Mouse (Mus musculus) embryonic facial prominence, embryonic 10.5 days (tissue): ENCODE data around the gene Nagk. TPM values are rescaled to one million over a fixed set of nuclear protein-coding genes. Genes with fewer than 3 reads are reported as not detected.

Experiments used
- DNase-seq: peaks from one replicate; pipeline ENCODE4 v3.0.0-alpha.2; 2017; ENCODE audit warnings: low spot score
- H3K27ac ChIP-seq: fragments of 300-500 bp; sonication (generic); replicated peaks from 2 replicates; pipeline ENCODE4 v1.5.1; 2016; ENCODE audit warnings: mild to moderate bottlenecking
- H3K27me3 ChIP-seq: fragments of 300-500 bp; sonication (generic); replicated peaks from 2 replicates; pipeline ENCODE4 v1.6.1; 2016; ENCODE audit warnings: low read depth, mild to moderate bottlenecking; ENCODE audit not compliant: poor library complexity, severe bottlenecking
- H3K36me3 ChIP-seq: fragments of 300-500 bp; sonication (generic); replicated peaks from 2 replicates; pipeline ENCODE4 v1.6.1; 2016; ENCODE audit warnings: mild to moderate bottlenecking, moderate library complexity
- H3K4me1 ChIP-seq: fragments of 300-500 bp; sonication (generic); 2 replicates; pipeline ENCODE4 v1.6.1; 2016
- H3K4me3 ChIP-seq: fragments of 300-500 bp; sonication (generic); 2 replicates; pipeline ENCODE4 v1.5.1; 2016; ENCODE audit warnings: mild to moderate bottlenecking, moderate library complexity
- H3K9me3 ChIP-seq: fragments of 300-500 bp; sonication (generic); 2 replicates; pipeline ENCODE4 v1.6.1; 2016; ENCODE audit warnings: mild to moderate bottlenecking
- WGBS: fragments of 180-500 bp; shearing (Covaris S2); methylation state at CpG from one replicate; pipeline ENCODE4 v1.1.7; 2016; 5-methylcytosine and 5-hydroxymethylcytosine counted together
- polyA plus RNA-seq: library from polyadenylated mRNA; unstranded; fragments of >200 nt; fragmentation: Nextera tagmentation; extraction: Ambion mirVana; gene quantifications from 2 replicates; pipeline ENCODE4 v1.2.1, GENCODE M21; 2016

Gene Nagk
- 22.1 and 26.8 TPM in 2 replicates for polyA plus RNA-seq

- H3K4me3 ChIP-seq: peak within 1 kb of the TSS; percentile 84
- H3K9me3 ChIP-seq: no peaks in the 10 kb centered on the region
- DNase-seq: peak; percentile 93
- H3K27me3 ChIP-seq: peaks cover 7% of the 10 kb centered on the region; the same call in 1 of the 2 replicates
- peaks cover 16% of the 10 kb centered on the region for H3K4me1 ChIP-seq
- H3K27ac ChIP-seq: peak within 1 kb of the TSS; percentile 94
- under 1% methylated on average over 43 of the region's 43 CpGs for WGBS
- peaks cover 5% of the 10 kb centered on the region; the same call in 1 of the 2 replicates for H3K36me3 ChIP-seq
Measured at GRCm38 (mm10) chr6:83794760-83795296, at the start of gene Nagk. TSS of gene Nagk (plus strand) at chr6:83794982.

DNA sequence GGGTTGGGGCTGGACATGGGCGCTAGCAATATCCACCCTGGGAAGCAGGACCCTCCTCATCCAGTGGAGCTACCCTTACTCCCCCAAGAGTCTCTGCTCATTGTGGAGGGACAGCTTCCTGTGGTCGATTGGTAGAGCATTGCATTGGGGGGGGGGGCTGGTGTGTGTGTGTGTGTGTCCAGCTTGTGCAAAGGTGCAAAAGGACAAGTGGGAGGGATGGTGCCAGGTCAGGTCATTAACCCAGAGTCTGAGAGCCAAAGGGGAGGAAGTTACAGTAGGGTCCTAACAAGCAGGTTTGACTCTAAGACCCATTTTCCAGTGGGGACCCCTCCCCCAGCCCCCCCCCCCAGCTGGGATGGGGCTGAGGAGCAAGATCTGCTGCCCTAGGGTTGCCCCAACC, 49.3 kb upstream of the Nagk start:
- Histone ChIP-seq H3K4me3 (no peak overlapping the region), H3K36me3 (no peaks in the 10 kb centered on the region), H3K27me3 (peaks cover 80% of the 10 kb centered on the region), H3K4me1 (peaks cover 50% of the 10 kb centered on the region), H3K9me3 (no peaks in the 10 kb centered on the region), H3K27ac (no peak overlapping the region)
- no peak for DNase-seq
- WGBS: 54% methylated on average over 2 of the region's 2 CpGs

DNA sequence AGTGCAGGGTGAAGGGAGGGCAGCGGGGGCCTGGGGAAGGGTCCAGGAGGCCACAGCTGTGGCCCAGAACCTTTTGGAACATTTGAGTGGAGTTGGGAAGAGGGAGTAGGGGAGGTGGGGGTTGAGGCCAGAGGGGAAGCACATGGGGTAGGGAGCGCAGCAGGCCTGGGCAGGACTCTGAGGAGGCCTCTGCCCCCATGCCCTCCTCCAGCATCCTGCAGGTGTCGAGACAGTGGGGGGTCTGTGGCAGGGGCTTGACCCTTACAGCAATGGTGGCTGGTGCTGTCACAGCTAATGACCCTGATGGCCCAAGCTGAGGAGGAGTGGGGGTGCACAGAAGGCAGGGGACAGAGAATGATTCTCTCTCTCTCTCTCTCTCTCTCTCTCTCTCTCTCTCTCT, 45.5 kb upstream of the Nagk start:
- H3K27ac ChIP-seq: no peak overlapping the region
- H3K4me1 ChIP-seq: peaks cover 50% of the 10 kb centered on the region
- WGBS: 40% methylated on average over 3 of the region's 3 CpGs
- H3K36me3 ChIP-seq: no peaks in the 10 kb centered on the region
- DNase-seq: peak; percentile 27
- H3K4me3 ChIP-seq: no peak overlapping the region
- peaks cover 92% of the 10 kb centered on the region for H3K27me3 ChIP-seq
- no peaks in the 10 kb centered on the region for H3K9me3 ChIP-seq

- Histone ChIP-seq H3K27me3 (peaks cover 92% of the 10 kb centered on the region), H3K9me3 (no peaks in the 10 kb centered on the region), H3K4me3 (no peak overlapping the region), H3K4me1 (peaks cover 41% of the 10 kb centered on the region), H3K27ac (no peak overlapping the region), H3K36me3 (no peaks in the 10 kb centered on the region)
- peak; percentile 75 for DNase-seq
- 7% methylated on average over 11 of the region's 11 CpGs for WGBS
Measured at GRCm38 (mm10) chr6:83750171-83750684, 44.6 kb upstream of the Nagk start.

DNA sequence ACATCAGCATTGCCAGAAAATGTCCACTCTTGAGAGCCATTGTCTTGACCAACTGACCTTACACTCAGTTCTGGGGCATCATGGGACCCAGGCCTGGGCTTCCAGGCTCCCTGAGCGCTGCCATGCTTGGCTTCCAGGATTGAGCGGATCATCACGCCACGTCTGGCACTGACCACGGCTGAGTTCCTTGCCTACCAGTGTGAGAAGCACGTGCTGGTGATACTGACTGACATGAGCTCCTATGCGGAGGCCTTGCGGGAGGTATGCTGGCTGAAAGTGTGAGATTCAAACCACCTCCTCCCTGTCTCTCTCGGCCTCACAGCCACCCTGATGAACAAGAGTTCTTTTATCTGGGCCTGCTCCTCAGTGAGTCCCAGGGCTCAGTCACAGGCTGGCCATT, 38.7 kb upstream of the Nagk start:
- H3K9me3 ChIP-seq: no peaks in the 10 kb centered on the region
- H3K4me3 ChIP-seq: no peak overlapping the region
- H3K36me3 ChIP-seq: no peaks in the 10 kb centered on the region
- H3K27ac ChIP-seq: no peak overlapping the region
- peaks cover 14% of the 10 kb centered on the region for H3K4me1 ChIP-seq
- H3K27me3 ChIP-seq: peaks cover 100% of the 10 kb centered on the region
- whole genome bisulfite sequencing: 72% methylated on average over 9 of the region's 9 CpGs
- no peak for DNase-seq

- H3K27ac ChIP-seq: no peak within 1 kb of the TSS
- H3K4me3 ChIP-seq: peak within 1 kb of the TSS; percentile 53
- no peak for DNase-seq
- H3K36me3 ChIP-seq: no peaks in the 10 kb centered on the region
- peaks cover 82% of the 10 kb centered on the region for H3K27me3 ChIP-seq
- H3K9me3 ChIP-seq: no peaks in the 10 kb centered on the region
- 23% methylated on average over 6 of the region's 6 CpGs for WGBS
- H3K4me1 ChIP-seq: peaks cover 21% of the 10 kb centered on the region
Measured at GRCm38 (mm10) chr6:83762344-83762743, 32.4 kb upstream of the Nagk start, which contains the start of gene Ankrd53. TSS of gene Ankrd53 (plus strand) at chr6:83762644.

GRCm38 (mm10) chr6:83762880-83763431, 31.8 kb upstream of the Nagk start:
- WGBS: 1% methylated on average over 35 of the region's 35 CpGs
- peak; percentile 58 for DNase-seq
- Histone ChIP-seq H3K4me3 (peak overlapping the region; percentile 53), H3K27me3 (peaks cover 76% of the 10 kb centered on the region), H3K9me3 (no peaks in the 10 kb centered on the region), H3K4me1 (peaks cover 18% of the 10 kb centered on the region), H3K36me3 (peaks cover 3% of the 10 kb centered on the region; the same call in 1 of the 2 replicates), H3K27ac (no peak overlapping the region)

GRCm38 (mm10) chr6:83766982-83767381, 27.8 kb upstream of the Nagk start:
- no peaks in the 10 kb centered on the region for H3K9me3 ChIP-seq
- peaks cover 14% of the 10 kb centered on the region for H3K4me1 ChIP-seq
- no peak overlapping the region for H3K27ac ChIP-seq
- no peak for DNase-seq
- no peak overlapping the region for H3K4me3 ChIP-seq
- 89% methylated on average over 3 of the region's 3 CpGs for WGBS
- peaks cover 42% of the 10 kb centered on the region for H3K36me3 ChIP-seq
- H3K27me3 ChIP-seq: peaks cover 36% of the 10 kb centered on the region

DNA sequence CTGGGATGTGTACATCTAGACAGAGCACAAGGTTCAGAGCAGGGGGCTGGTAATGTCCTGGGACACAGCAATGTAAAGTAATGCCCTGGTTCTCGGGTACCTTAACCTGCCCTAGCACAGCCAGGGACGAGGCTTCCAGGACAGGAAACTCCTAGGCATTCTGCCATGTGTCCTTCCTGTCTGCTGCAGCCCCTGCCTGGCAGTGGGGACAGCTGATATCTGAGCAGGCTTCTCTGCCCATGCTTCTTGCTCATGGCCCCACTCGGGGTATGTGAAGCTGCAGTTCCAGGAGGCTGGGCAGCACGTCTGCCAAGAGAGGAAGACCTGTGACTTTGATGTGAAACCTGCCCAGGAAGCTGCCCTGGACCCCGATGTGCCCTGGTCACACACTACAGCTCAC, 26.3 kb upstream of the Nagk start:
- peaks cover 20% of the 10 kb centered on the region for H3K27me3 ChIP-seq
- H3K27ac ChIP-seq: no peak overlapping the region
- peaks cover 4% of the 10 kb centered on the region for H3K4me1 ChIP-seq
- H3K4me3 ChIP-seq: no peak overlapping the region
- DNase-seq: no peak
- 83% methylated on average over 5 of the region's 5 CpGs for WGBS
- peaks cover 57% of the 10 kb centered on the region for H3K36me3 ChIP-seq
- no peaks in the 10 kb centered on the region for H3K9me3 ChIP-seq

GRCm38 (mm10) chr6:83774126-83774525, 20.7 kb upstream of the Nagk start:
- 63% methylated on average over 9 of the region's 9 CpGs for WGBS
- Histone ChIP-seq H3K9me3 (no peaks in the 10 kb centered on the region), H3K4me1 (peaks cover 27% of the 10 kb centered on the region), H3K27ac (no peak overlapping the region), H3K4me3 (peak overlapping the region; percentile 97), H3K27me3 (no peaks in the 10 kb centered on the region), H3K36me3 (peaks cover 46% of the 10 kb centered on the region)
- DNase-seq: no peak

DNA sequence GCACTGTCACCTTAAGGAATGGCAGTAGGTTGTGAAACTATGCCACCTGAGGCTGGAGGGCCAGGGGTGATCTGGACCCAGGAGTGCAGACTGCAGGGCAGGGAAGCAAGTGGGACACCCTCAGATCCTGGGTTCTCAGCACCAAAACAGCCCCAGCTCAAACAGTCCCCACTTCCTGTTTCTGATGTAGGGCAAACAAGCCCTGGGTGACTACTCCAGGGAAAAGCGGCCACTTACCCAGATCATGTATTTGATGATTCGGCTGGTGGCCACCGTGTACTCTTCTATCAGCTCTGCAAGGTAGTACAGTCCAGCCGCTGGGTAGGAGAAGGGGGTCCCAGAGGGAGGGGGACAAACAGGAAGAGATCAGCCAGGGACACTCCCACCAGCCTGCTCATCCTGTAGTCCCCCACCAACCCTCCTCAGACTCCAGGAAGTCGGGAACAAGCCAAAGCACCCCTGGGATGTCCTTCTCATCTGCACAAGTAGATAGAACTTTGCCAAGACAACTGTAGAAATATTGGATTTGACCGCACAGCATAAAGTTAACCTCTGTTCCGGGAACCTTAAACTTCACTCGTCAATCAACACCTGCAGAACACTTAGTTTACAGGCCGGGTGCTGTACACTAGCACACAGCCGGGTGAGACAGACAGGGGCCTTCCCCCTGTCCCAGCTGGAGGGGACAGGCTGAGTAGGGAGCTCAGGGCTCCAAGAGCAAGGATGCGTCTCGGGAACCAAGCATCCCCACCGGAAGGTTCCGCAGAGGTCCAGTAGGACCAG, 19.8 kb upstream of the Nagk start:
- H3K9me3 ChIP-seq: no peaks in the 10 kb centered on the region
- H3K27ac ChIP-seq: peak overlapping the region; percentile 93
- H3K36me3 ChIP-seq: peaks cover 37% of the 10 kb centered on the region
- DNase-seq: peak; percentile 36
- 3% methylated on average over 14 of the region's 14 CpGs for WGBS
- H3K27me3 ChIP-seq: no peaks in the 10 kb centered on the region
- peaks cover 27% of the 10 kb centered on the region for H3K4me1 ChIP-seq
- H3K4me3 ChIP-seq: peak overlapping the region; percentile 97

- peaks cover 27% of the 10 kb centered on the region for H3K4me1 ChIP-seq
- peak; percentile 93 for DNase-seq
- H3K9me3 ChIP-seq: no peaks in the 10 kb centered on the region
- under 1% methylated on average over 45 of the region's 45 CpGs for WGBS
- H3K36me3 ChIP-seq: peaks cover 30% of the 10 kb centered on the region
- H3K27me3 ChIP-seq: no peaks in the 10 kb centered on the region
- peak within 1 kb of the TSS; percentile 93 for H3K27ac ChIP-seq
- H3K4me3 ChIP-seq: peak within 1 kb of the TSS; percentile 97
Measured at GRCm38 (mm10) chr6:83775638-83776293, 19.0 kb upstream of the Nagk start, which contains the start of gene Tex261. TSS of gene Tex261 (minus strand) at chr6:83775813.
